Mouse (Mus musculus): ENCODE measurements at regions not wholly inside any gene's neighbourhood (a gene's known extent, or its start where the extent isn't known, plus 50 kb on each side); places are given as distances from the start of the nearest gene placed in this dataset.

DNA sequence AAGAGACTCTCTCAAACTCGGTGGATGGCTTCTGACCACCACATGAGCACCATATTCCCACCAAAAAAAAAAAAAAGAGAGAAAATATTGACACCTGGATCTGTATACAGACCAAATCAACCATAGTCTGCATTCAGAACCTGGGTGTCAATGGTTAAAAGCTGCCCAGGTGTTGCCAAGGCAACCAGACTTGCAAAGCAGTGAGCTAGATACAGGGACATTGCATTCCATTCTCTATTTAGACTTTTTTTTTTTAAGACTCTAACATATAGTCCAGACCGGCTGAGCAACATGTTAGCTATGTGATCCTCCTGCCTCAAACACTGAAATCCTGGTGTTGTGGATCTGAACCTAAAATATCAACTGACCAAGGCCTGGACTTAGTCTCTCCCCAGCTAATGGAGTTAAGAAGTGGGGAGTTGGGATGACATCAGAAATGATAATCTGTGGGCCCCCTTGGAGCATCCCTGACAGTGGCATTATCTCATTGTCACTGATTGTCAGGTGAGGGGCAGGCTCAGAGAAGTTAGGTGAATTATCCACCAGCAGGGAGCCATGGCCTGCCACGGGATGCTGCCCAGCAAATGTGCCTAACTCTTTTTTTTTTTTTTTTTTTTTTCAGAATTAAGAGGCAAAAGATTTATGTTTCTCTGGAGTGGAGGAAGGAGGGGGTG is 99.1 kb upstream of the Cdkn3 start:
- TF ChIP-seq GATA2 (IDR thresholded peaks at IDR 0.05; ENCODE audit: borderline replicate concordance, low read depth, low read length) (no peak), CTCF (IDR thresholded peaks at IDR 0.05; ENCODE audit: low read depth, low read length) (no peak), POLR2AphosphoS5 (IDR thresholded peaks at IDR 0.05; ENCODE audit: insufficient replicate concordance, low read depth, low read length) (no peak)

Measured in G1E (cell line).